Mouse (Mus musculus) liver, postnatal 0 days (tissue): ENCODE results near the gene Mib2.

Experiments
- CTCF ChIP-seq: sonication (generic); IDR thresholded peaks from 2 replicates; pipeline ENCODE4 v1.5.1; 2016; ENCODE audit warnings: antibody characterized with exemption, low read depth
- EP300 ChIP-seq: IDR thresholded peaks from 2 replicates; pipeline ENCODE4 v1.6.1; 2016; ENCODE audit warnings: antibody characterized with exemption, low read depth, mild to moderate bottlenecking

DNA sequence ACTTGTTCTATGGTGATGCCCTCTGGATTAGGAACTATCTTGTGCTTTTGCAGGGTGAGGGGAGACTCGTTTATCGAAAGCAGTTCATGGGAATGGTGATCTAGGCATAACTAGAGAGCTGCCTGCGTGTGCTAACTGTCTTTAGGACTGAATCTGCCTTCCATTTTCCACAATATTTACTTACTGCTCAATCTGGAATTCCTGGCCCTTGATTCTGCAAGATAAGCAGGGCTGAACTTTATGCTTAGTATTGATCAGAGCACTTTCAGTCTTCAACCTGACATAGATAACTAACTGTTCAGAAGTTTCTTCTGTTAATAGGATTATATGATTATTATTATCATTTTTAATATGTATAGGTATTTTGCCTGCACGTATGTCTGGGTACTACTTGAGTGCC, 63.9 kb downstream of the Mib2 start:
- TF ChIP-seq CTCF = no peak
- no peak for TF ChIP-seq EP300
